Mouse (Mus musculus): ENCODE data around the gene Slc27a1. TPM values are rescaled to one million over a fixed set of nuclear protein-coding genes. Genes with fewer than 3 reads are reported as not detected.
A peak's percentile ranks its signal among the peaks of the same experiment; 100 is the strongest.

The Slc27a1 gene
- polyA plus RNA-seq, 1 experiment from 2014 or later, result 8.6 TPM

- DNase-seq (ENCODE audit: low spot score, missing footprints), result no peak
- H3K9me3 ChIP-seq (ENCODE audit: control insufficient read depth, low read length), result no peaks in the 10 kb centered on the region
- H3K36me3 ChIP-seq (ENCODE audit: control insufficient read depth, insufficient read depth, low read length), result 0 out of 2 replicates have a peak, but pooled peaks cover 3% of the 10 kb centered on the region
- H3K4me1 ChIP-seq (ENCODE audit: control insufficient read depth, insufficient read depth, low read length), result no peaks in the 10 kb centered on the region
- no peak overlapping the region for H3K27ac ChIP-seq (ENCODE audit: low read depth, low read length)
- H3K9ac ChIP-seq (ENCODE audit: low read length), result no peak overlapping the region
- 74% methylated on average over 6 of the region's 6 CpGs for WGBS
- H3K27me3 ChIP-seq (ENCODE audit: control insufficient read depth, insufficient read depth, low read length), result peaks cover 17% of the 10 kb centered on the region
- ATAC-seq (ENCODE audit: low FRiP score), result no peak
- no peak overlapping the region for H3K4me3 ChIP-seq (ENCODE audit: low read depth, low read length)
- H3K4me2 ChIP-seq, result no peak overlapping the region
These were observed 15.9 kb upstream of the Slc27a1 start for GRCm38 (mm10) chr8:71552770-71553169.

GRCm38 (mm10) chr8:71554001-71554400 lies 14.7 kb upstream of the Slc27a1 start:
- ATAC-seq (ENCODE audit: low FRiP score), result no peak
- no peak for DNase-seq (ENCODE audit: low spot score, missing footprints)
- Histone ChIP-seq H3K4me3 (ENCODE audit: low read depth, low read length) (no peak overlapping the region), H3K9ac (ENCODE audit: low read length) (no peak overlapping the region), H3K27me3 (ENCODE audit: control insufficient read depth, insufficient read depth, low read length) (peaks cover 29% of the 10 kb centered on the region), H3K9me3 (ENCODE audit: control insufficient read depth, low read length) (no peaks in the 10 kb centered on the region), H3K4me2 (no peak overlapping the region), H3K4me1 (ENCODE audit: control insufficient read depth, insufficient read depth, low read length) (no peaks in the 10 kb centered on the region), H3K36me3 (ENCODE audit: control insufficient read depth, insufficient read depth, low read length) (no peaks in the 10 kb centered on the region), H3K27ac (ENCODE audit: low read depth, low read length) (no peak overlapping the region)
- WGBS, result 73% methylated on average over 6 of the region's 6 CpGs

- Histone ChIP-seq H3K27ac (ENCODE audit: low read depth, low read length) (no peak overlapping the region), H3K4me1 (ENCODE audit: control insufficient read depth, insufficient read depth, low read length) (no peaks in the 10 kb centered on the region), H3K36me3 (ENCODE audit: control insufficient read depth, insufficient read depth, low read length) (no peaks in the 10 kb centered on the region), H3K4me3 (ENCODE audit: low read depth, low read length) (no peak overlapping the region), H3K9me3 (ENCODE audit: control insufficient read depth, low read length) (no peaks in the 10 kb centered on the region), H3K4me2 (no peak overlapping the region), H3K27me3 (ENCODE audit: control insufficient read depth, insufficient read depth, low read length) (peaks cover 35% of the 10 kb centered on the region), H3K9ac (ENCODE audit: low read length) (no peak overlapping the region)
- DNase-seq (ENCODE audit: low spot score, missing footprints) (no peak), ATAC-seq (ENCODE audit: low FRiP score) (no peak)
- 90% methylated on average over 2 of the region's 2 CpGs for WGBS
These were observed 14.0 kb upstream of the Slc27a1 start for GRCm38 (mm10) chr8:71554644-71555043.

- peaks cover 69% of the 10 kb centered on the region for H3K27me3 ChIP-seq (ENCODE audit: control insufficient read depth, insufficient read depth, low read length)
- peak; percentile 83 for DNase-seq (ENCODE audit: low spot score, missing footprints)
- H3K4me3 ChIP-seq (ENCODE audit: low read depth, low read length), result peak within 1 kb of the TSS; percentile 19
- WGBS, result 4% methylated on average over 70 of the region's 70 CpGs
- H3K4me2 ChIP-seq, result peak within 1 kb of the TSS; percentile 41
- H3K27ac ChIP-seq (ENCODE audit: low read depth, low read length), result no peak within 1 kb of the TSS
- no peak within 1 kb of the TSS for H3K9ac ChIP-seq (ENCODE audit: low read length)
- H3K36me3 ChIP-seq (ENCODE audit: control insufficient read depth, insufficient read depth, low read length), result no peaks in the 10 kb centered on the region
- no peaks in the 10 kb centered on the region for H3K9me3 ChIP-seq (ENCODE audit: control insufficient read depth, low read length)
- H3K4me1 ChIP-seq (ENCODE audit: control insufficient read depth, insufficient read depth, low read length), result no peaks in the 10 kb centered on the region
- peak; percentile 6; the same call in 1 of the 2 replicates for ATAC-seq (ENCODE audit: low FRiP score)
These were observed 10.4 kb upstream of the Slc27a1 start, which contains the start of gene Tmem221 for GRCm38 (mm10) chr8:71558071-71558957. TSS of gene Tmem221 (minus strand) at chr8:71558871.

- Histone ChIP-seq H3K4me3 (ENCODE audit: low read depth, low read length) (peak overlapping the region; percentile 19), H3K9me3 (ENCODE audit: control insufficient read depth, low read length) (peaks cover 2% of the 10 kb centered on the region), H3K9ac (ENCODE audit: low read length) (no peak overlapping the region), H3K27ac (ENCODE audit: low read depth, low read length) (no peak overlapping the region), H3K4me2 (peak overlapping the region; percentile 41), H3K27me3 (ENCODE audit: control insufficient read depth, insufficient read depth, low read length) (peaks cover 69% of the 10 kb centered on the region), H3K36me3 (ENCODE audit: control insufficient read depth, insufficient read depth, low read length) (no peaks in the 10 kb centered on the region), H3K4me1 (ENCODE audit: control insufficient read depth, insufficient read depth, low read length) (no peaks in the 10 kb centered on the region)
- WGBS, result 1% methylated on average over 24 of the region's 24 CpGs
- DNase-seq (ENCODE audit: low spot score, missing footprints) (peak; percentile 88), ATAC-seq (ENCODE audit: low FRiP score) (peak; percentile 53)
These were observed 9.6 kb upstream of the Slc27a1 start for GRCm38 (mm10) chr8:71558958-71559690.

- no peak overlapping the region for H3K27ac ChIP-seq (ENCODE audit: low read depth, low read length)
- H3K36me3 ChIP-seq (ENCODE audit: control insufficient read depth, insufficient read depth, low read length), result no peaks in the 10 kb centered on the region
- no peak for ATAC-seq (ENCODE audit: low FRiP score)
- H3K9me3 ChIP-seq (ENCODE audit: control insufficient read depth, low read length), result peaks cover 5% of the 10 kb centered on the region
- DNase-seq (ENCODE audit: low spot score, missing footprints), result no peak
- H3K9ac ChIP-seq (ENCODE audit: low read length), result no peak overlapping the region
- WGBS, result 78% methylated on average over 3 of the region's 3 CpGs
- no peak overlapping the region for H3K4me3 ChIP-seq (ENCODE audit: low read depth, low read length)
- no peaks in the 10 kb centered on the region for H3K4me1 ChIP-seq (ENCODE audit: control insufficient read depth, insufficient read depth, low read length)
- no peak overlapping the region for H3K4me2 ChIP-seq
- H3K27me3 ChIP-seq (ENCODE audit: control insufficient read depth, insufficient read depth, low read length), result peaks cover 69% of the 10 kb centered on the region
These were observed 8.6 kb upstream of the Slc27a1 start for GRCm38 (mm10) chr8:71560071-71560470.

GRCm38 (mm10) chr8:71560765-71561164 lies 7.9 kb upstream of the Slc27a1 start:
- no peaks in the 10 kb centered on the region for H3K4me1 ChIP-seq (ENCODE audit: control insufficient read depth, insufficient read depth, low read length)
- WGBS, result 82% methylated on average over 5 of the region's 5 CpGs
- H3K4me2 ChIP-seq, result no peak overlapping the region
- peaks cover 67% of the 10 kb centered on the region for H3K27me3 ChIP-seq (ENCODE audit: control insufficient read depth, insufficient read depth, low read length)
- ATAC-seq (ENCODE audit: low FRiP score) (no peak), DNase-seq (ENCODE audit: low spot score, missing footprints) (no peak)
- peaks cover 5% of the 10 kb centered on the region for H3K9me3 ChIP-seq (ENCODE audit: control insufficient read depth, low read length)
- no peaks in the 10 kb centered on the region for H3K36me3 ChIP-seq (ENCODE audit: control insufficient read depth, insufficient read depth, low read length)
- H3K4me3 ChIP-seq (ENCODE audit: low read depth, low read length), result no peak overlapping the region
- no peak overlapping the region for H3K27ac ChIP-seq (ENCODE audit: low read depth, low read length)
- no peak overlapping the region for H3K9ac ChIP-seq (ENCODE audit: low read length)

- no peak overlapping the region for H3K27ac ChIP-seq (ENCODE audit: low read depth, low read length)
- H3K4me3 ChIP-seq (ENCODE audit: low read depth, low read length), result no peak overlapping the region
- peaks cover 65% of the 10 kb centered on the region for H3K27me3 ChIP-seq (ENCODE audit: control insufficient read depth, insufficient read depth, low read length)
- WGBS, result 4% methylated on average over 15 of the region's 15 CpGs
- H3K9me3 ChIP-seq (ENCODE audit: control insufficient read depth, low read length), result peaks cover 5% of the 10 kb centered on the region
- no peaks in the 10 kb centered on the region for H3K4me1 ChIP-seq (ENCODE audit: control insufficient read depth, insufficient read depth, low read length)
- no peak overlapping the region for H3K4me2 ChIP-seq
- DNase-seq (ENCODE audit: low spot score, missing footprints) (peak; percentile 97), ATAC-seq (ENCODE audit: low FRiP score) (0 out of 2 replicates have a peak, but pooled peaks have one; percentile 20)
- no peaks in the 10 kb centered on the region for H3K36me3 ChIP-seq (ENCODE audit: control insufficient read depth, insufficient read depth, low read length)
- no peak overlapping the region for H3K9ac ChIP-seq (ENCODE audit: low read length)
These were observed 7.3 kb upstream of the Slc27a1 start for GRCm38 (mm10) chr8:71561401-71561800.

- under 1% methylated on average over 33 of the region's 33 CpGs for WGBS
These were observed 5.9 kb upstream of the Slc27a1 start for GRCm38 (mm10) chr8:71562751-71563150.

More at GRCm38 (mm10) chr8:71562751-71563150, 5.9 kb upstream of the Slc27a1 start:
- Histone ChIP-seq H3K9me3 (ENCODE audit: control insufficient read depth, low read length) (peaks cover 5% of the 10 kb centered on the region), H3K27me3 (ENCODE audit: control insufficient read depth, insufficient read depth, low read length) (peaks cover 53% of the 10 kb centered on the region), H3K27ac (ENCODE audit: low read depth, low read length) (no peak overlapping the region), H3K4me2 (peak overlapping the region; percentile 34), H3K4me3 (ENCODE audit: low read depth, low read length) (no peak overlapping the region), H3K4me1 (ENCODE audit: control insufficient read depth, insufficient read depth, low read length) (no peaks in the 10 kb centered on the region), H3K9ac (ENCODE audit: low read length) (no peak overlapping the region), H3K36me3 (ENCODE audit: control insufficient read depth, insufficient read depth, low read length) (no peaks in the 10 kb centered on the region)
- ATAC-seq (ENCODE audit: low FRiP score), result peak; percentile 59
- peak; percentile 95 for DNase-seq (ENCODE audit: low spot score, missing footprints)

All from midbrain, embryonic 11.5 days (tissue).